Mouse (Mus musculus): Measurements from ENCODE around the gene Meis1. TPM values are rescaled to one million over a fixed set of nuclear protein-coding genes. Genes with fewer than 3 reads are reported as not detected.

The Meis1 gene
- total and polyA plus RNA-seq, 3 experiments = 8.2 to 16.5 TPM; not detected in 1

DNA sequence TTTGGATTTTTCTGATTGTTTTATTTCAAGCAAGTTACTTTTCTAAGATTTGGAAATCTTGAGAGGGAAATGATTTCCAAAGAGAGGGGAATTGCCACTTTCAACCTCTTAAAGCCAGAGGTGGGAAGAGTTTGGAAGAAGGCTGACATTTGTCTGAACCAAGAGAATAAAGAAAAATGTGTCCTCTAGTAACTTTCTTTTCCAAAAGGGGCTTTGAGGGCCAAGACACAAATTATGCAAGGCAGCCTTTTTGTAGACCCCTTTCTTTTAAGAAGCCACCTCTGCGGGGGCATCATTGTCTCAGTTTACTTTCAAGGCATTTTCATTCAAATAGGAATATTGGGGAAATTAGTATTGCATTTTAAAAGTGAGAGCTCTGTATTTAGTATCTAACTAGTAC lies 1.5 kb downstream of the Meis1 start:
- Histone ChIP-seq H3K27me3 (ENCODE audit: control insufficient read depth in 1 of 2, insufficient read depth in 2 of 2, low read length in 2 of 2) (no peaks in the 10 kb centered on the region), H3K9ac (ENCODE audit: control insufficient read depth, low read depth, low read length, poor library complexity, severe bottlenecking) (peak overlapping the region; percentile 81)
- TF ChIP-seq USF1 (IDR thresholded peaks at IDR 0.05; ENCODE audit: low read depth, low read length) (no peak), NELFE (IDR thresholded peaks at IDR 0.05; ENCODE audit: low read depth, low read length) (0 out of 2 replicates have a peak, but pooled peaks have one; percentile 3), MYB (IDR thresholded peaks at IDR 0.05; ENCODE audit: low read depth, low read length) (no peak)

DNA sequence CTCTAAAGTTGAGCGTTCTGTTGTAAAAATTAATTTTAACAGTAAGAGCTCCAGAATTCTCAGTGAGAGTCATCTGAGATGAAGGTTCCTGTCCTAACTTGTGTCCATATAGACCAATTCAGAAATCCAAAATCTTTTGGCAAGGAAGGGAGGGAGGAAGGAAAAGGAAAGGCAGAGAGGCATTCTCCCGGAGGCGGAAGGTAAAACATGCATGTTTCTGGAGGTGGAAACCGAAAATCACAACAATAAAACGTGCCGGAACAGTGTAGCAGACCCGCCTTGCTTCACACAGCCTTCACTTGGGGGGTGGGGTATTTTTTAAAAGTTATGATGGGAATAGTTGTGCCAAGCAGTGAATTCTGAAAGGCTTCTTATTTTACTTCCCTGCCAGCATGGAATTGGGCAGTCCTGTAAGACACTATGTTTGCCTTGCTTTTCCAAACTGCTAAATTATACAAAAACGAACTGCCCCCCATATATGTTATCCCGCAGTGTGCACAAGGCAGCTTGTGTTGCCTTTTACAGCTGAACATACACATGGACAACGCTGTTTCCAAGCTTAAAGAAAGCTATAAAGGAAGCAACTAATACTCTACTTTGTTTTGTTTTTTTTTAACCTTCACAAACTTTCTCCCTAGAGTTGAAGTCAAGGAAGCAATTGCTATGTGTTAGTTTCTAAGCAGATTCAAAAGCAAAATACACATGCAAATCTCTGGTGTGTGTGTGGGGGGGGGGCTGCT lies 2.1 kb downstream of the Meis1 start:
- peak; percentile 4; the same call in 1 of the 2 replicates for TF ChIP-seq NELFE (IDR thresholded peaks at IDR 0.05; ENCODE audit: low read depth, low read length)
- TF ChIP-seq ZNF384 (IDR thresholded peaks at IDR 0.05; ENCODE audit: low read depth, low read length) = no peak
- no peak for TF ChIP-seq SMC3 (IDR thresholded peaks at IDR 0.05; ENCODE audit: low read depth, low read length)
- TF ChIP-seq MXI1 (IDR thresholded peaks at IDR 0.05; ENCODE audit: low read depth, low read length) = peak; percentile 21; the same call in 1 of the 2 replicates
- DNase-seq (ENCODE audit: low read depth, low spot score) = no peak
- Histone ChIP-seq H3K9me3 (replicated peaks; ENCODE audit: insufficient read depth, low read length) (no peaks in the 10 kb centered on the region), H3K4me1 (ENCODE audit: control insufficient read depth in 1 of 2, insufficient read depth in 2 of 2, low read length in 2 of 2) (no peaks in the 10 kb centered on the region; a peak in 3 of 4 replicates), H3K27ac (ENCODE audit: control insufficient read depth, low read depth, low read length) (no peak overlapping the region), H3K4me3 (ENCODE audit: control insufficient read depth in 1 of 2, insufficient read depth in 1 of 2, low read depth in 2 of 2, low read length in 2 of 2) (peak overlapping the region; percentile 24 to 68; a peak in 3 of 4 replicates), H3K27me3 (ENCODE audit: control insufficient read depth in 1 of 2, insufficient read depth in 2 of 2, low read length in 2 of 2) (no peaks in the 10 kb centered on the region), H3K36me3 (ENCODE audit: control insufficient read depth in 1 of 2, insufficient read depth in 2 of 2, low read length in 2 of 2) (peaks cover 0 to 8% of the 10 kb centered on the region in 2 experiments; a peak in 2 of 4 replicates), H3K9ac (ENCODE audit: control insufficient read depth, low read depth, low read length, poor library complexity, severe bottlenecking) (peak overlapping the region; percentile 81), H3K79me2 (ENCODE audit: control insufficient read depth, insufficient read depth, low read length, poor library complexity) (peaks cover 18% of the 10 kb centered on the region)

More for the DNA sequence above, 1.5 kb downstream of the Meis1 start:
- peaks cover 0 to 8% of the 10 kb centered on the region in 2 experiments; a peak in 2 of 4 replicates for H3K36me3 ChIP-seq (ENCODE audit: control insufficient read depth in 1 of 2, insufficient read depth in 2 of 2, low read length in 2 of 2)
- no peak overlapping the region for H3K27ac ChIP-seq (ENCODE audit: control insufficient read depth, low read depth, low read length)
- DNase-seq (ENCODE audit: low read depth, low spot score) = no peak
- no peaks in the 10 kb centered on the region for H3K9me3 ChIP-seq (replicated peaks; ENCODE audit: insufficient read depth, low read length)
- peaks cover 18% of the 10 kb centered on the region for H3K79me2 ChIP-seq (ENCODE audit: control insufficient read depth, insufficient read depth, low read length, poor library complexity)
- H3K4me3 ChIP-seq (ENCODE audit: control insufficient read depth in 1 of 2, insufficient read depth in 1 of 2, low read depth in 2 of 2, low read length in 2 of 2) = peak overlapping the region; percentile 48 to 68
- no peaks in the 10 kb centered on the region; a peak in 3 of 4 replicates for H3K4me1 ChIP-seq (ENCODE audit: control insufficient read depth in 1 of 2, insufficient read depth in 2 of 2, low read length in 2 of 2)

DNA sequence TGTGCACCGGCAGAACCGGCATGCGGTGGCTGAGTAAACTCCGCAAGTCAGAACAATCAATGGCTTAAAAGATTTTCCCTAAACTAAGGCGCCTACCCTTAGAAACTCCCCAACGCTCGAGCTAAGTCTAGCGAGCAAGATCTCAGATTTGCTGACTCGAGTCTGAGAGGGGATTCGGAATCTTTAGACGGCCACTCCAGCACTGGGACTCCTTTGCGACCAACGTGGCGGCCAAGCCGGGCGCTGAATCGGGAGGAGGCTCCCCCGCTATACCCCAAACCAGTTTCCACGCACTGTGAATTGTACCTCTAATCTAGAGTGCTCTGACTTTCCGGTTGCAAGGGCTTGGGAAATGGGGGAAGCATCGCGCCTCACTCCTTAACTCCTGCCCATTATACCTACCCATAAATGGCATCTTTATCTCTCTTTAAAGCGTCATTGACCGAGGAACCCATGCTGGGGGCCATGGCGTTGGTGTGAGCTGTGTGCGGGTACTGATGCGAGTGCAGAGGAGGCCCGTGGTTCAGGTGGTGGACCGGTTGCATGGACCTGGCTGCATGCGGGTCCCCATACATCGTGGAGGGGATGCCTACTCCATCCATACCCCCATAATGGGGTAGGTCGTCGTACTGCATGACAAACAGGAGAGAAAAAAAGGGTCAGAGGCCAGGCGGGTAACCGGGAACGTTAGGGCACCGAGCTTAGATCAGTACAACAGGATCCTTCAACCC lies 2.9 kb downstream of the Meis1 start:
- H3K9ac ChIP-seq (ENCODE audit: control insufficient read depth, low read depth, low read length, poor library complexity, severe bottlenecking) = no peak overlapping the region
- no peak overlapping the region for H3K27ac ChIP-seq (ENCODE audit: control insufficient read depth, low read depth, low read length)
- peaks cover 0 to 8% of the 10 kb centered on the region in 2 experiments; a peak in 2 of 4 replicates for H3K36me3 ChIP-seq (ENCODE audit: control insufficient read depth in 1 of 2, insufficient read depth in 2 of 2, low read length in 2 of 2)
- H3K79me2 ChIP-seq (ENCODE audit: control insufficient read depth, insufficient read depth, low read length, poor library complexity) = peaks cover 18% of the 10 kb centered on the region
- no peaks in the 10 kb centered on the region for H3K9me3 ChIP-seq (replicated peaks; ENCODE audit: insufficient read depth, low read length)
- H3K27me3 ChIP-seq (ENCODE audit: control insufficient read depth in 1 of 2, insufficient read depth in 2 of 2, low read length in 2 of 2) = no peaks in the 10 kb centered on the region
- no peak overlapping the region for H3K4me3 ChIP-seq (ENCODE audit: control insufficient read depth in 1 of 2, insufficient read depth in 1 of 2, low read depth in 2 of 2, low read length in 2 of 2)
- TF ChIP-seq NELFE (IDR thresholded peaks at IDR 0.05; ENCODE audit: low read depth, low read length) (no peak), SMC3 (IDR thresholded peaks at IDR 0.05; ENCODE audit: low read depth, low read length) (no peak), TBP (IDR thresholded peaks at IDR 0.05; ENCODE audit: low read depth, low read length) (no peak), ELF1 (IDR thresholded peaks at IDR 0.05; ENCODE audit: low read depth, low read length) (no peak), MXI1 (IDR thresholded peaks at IDR 0.05; ENCODE audit: low read depth, low read length) (no peak), POLR2A (IDR thresholded peaks at IDR 0.05; ENCODE audit: control insufficient read depth in 1 of 2, insufficient read depth in 1 of 2, low read depth in 1 of 2, low read length in 2 of 2, poor library complexity in 1 of 2) (no peak), NRF1 (IDR thresholded peaks at IDR 0.05; ENCODE audit: insufficient read depth, low read depth, low read length, poor library complexity, severe bottlenecking) (no peak), MYC (IDR thresholded peaks at IDR 0.05; ENCODE audit: low read depth, low read length) (no peak), EP300 (IDR thresholded peaks at IDR 0.05; ENCODE audit: low read depth in 1 of 2, low read length in 2 of 2) (no peak), ETS1 (IDR thresholded peaks at IDR 0.05; ENCODE audit: low read depth, low read length) (no peak)
- H3K4me1 ChIP-seq (ENCODE audit: control insufficient read depth in 1 of 2, insufficient read depth in 2 of 2, low read length in 2 of 2) = no peaks in the 10 kb centered on the region; a peak in 3 of 4 replicates
- no peak for DNase-seq (ENCODE audit: low read depth, low spot score)
